Mouse (Mus musculus): ENCODE measurements around the gene Catsper2.

- TF ChIP-seq POLR2A (IDR thresholded peaks at IDR 0.05; ENCODE audit: control insufficient read depth, low read depth, low read length) (no peak), CTCF (IDR thresholded peaks at IDR 0.05; ENCODE audit: control insufficient read depth, insufficient read depth, insufficient replicate concordance, low read depth, low read length) (no peak)
Measured at GRCm38 (mm10) chr2:121452990-121453389, 39.4 kb upstream of the Catsper2 start, which contains the start of gene Hypk.

Data from testis, adult 2 months (tissue).